Mouse (Mus musculus) lung, adult 2 months (tissue): ENCODE results near the gene 1700017B05Rik. TPM values are rescaled to one million over a fixed set of nuclear protein-coding genes. Genes with fewer than 3 reads are reported as not detected.

Experiments used
- DNase-seq: peaks from one replicate; pipeline ENCODE4 v3.0.0; 2022
- H3K4me1 ChIP-seq: fragments of 200-500 bp; 2 replicates; pipeline ENCODE4 v1.6.1; 2011; ENCODE audit warnings: low read length; ENCODE audit not compliant: control insufficient read depth, insufficient read depth
- H3K4me3 ChIP-seq: fragments of 200-500 bp; replicated peaks from 2 replicates; pipeline ENCODE3; 2011; ENCODE audit warnings: low read depth, mild to moderate bottlenecking, control low read depth, low read length; ENCODE audit errors: extremely low read depth
- CTCF ChIP-seq: fragments of 200-500 bp; IDR thresholded peaks from 2 replicates; pipeline ENCODE4 v1.5.1; 2011; ENCODE audit warnings: mild to moderate bottlenecking, low read length, control low read depth; ENCODE audit not compliant: insufficient read depth
- POLR2A ChIP-seq: fragments of 200-500 bp; IDR thresholded peaks from 2 replicates; pipeline ENCODE4 v1.6.1; 2011; ENCODE audit warnings: low read depth, mild to moderate bottlenecking, control low read depth, low read length, borderline replicate concordance; ENCODE audit errors: extremely low read depth
- WGBS: fragments of 180-500 bp; shearing (Covaris S2); methylation state at CpG from one replicate; pipeline ENCODE4 v1.1.7; 2018; 5-methylcytosine and 5-hydroxymethylcytosine counted together
- polyA plus RNA-seq: library from polyadenylated mRNA; depleted of rRNA; stranded (reverse); fragments of >200 nt; gene quantifications from 2 replicates; pipeline ENCODE4 v1.2.3, GENCODE M21; 2012

1700017B05Rik gene
- polyA plus RNA-seq, 1 experiment: 12.5 TPM

DNA sequence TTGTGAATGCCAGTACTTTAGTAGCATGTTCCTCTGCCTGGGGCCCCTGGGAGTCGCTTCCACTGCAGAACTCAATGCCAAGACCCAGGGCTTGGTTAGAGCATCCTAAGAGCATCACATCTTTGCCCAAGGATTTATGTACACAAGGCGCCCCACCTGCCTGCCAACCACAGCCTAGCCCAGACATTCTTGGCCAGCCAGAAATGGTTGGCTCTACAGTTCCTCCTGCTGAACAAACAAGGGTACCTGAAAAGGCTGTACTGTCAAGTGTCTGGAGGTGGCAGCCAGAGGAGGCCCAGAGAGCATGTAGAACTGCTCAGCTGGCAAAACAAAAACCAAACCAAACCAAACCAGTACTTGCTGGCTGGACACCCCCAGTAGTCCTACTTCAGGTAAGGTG lies 11.3 kb downstream of the 1700017B05Rik start:
- DNase-seq: no peak
- 58% methylated on average over 2 of the region's 2 CpGs for WGBS
- no peak overlapping the region for H3K4me3 ChIP-seq
- TF ChIP-seq POLR2A: no peak
- no peak for TF ChIP-seq CTCF
- H3K4me1 ChIP-seq: peaks cover 8% of the 10 kb centered on the region; the same call in 1 of the 2 replicates

- no peak overlapping the region for H3K4me3 ChIP-seq
- DNase-seq: no peak
- TF ChIP-seq POLR2A (no peak), CTCF (no peak)
- 87% methylated on average over 4 of the region's 4 CpGs for WGBS
- H3K4me1 ChIP-seq: peaks cover 8% of the 10 kb centered on the region; the same call in 1 of the 2 replicates
Measured at GRCm38 (mm10) chr9:57250026-57250425, 12.4 kb downstream of the 1700017B05Rik start.

GRCm38 (mm10) chr9:57248030-57248942 lies 14.1 kb downstream of the 1700017B05Rik start:
- Histone ChIP-seq H3K4me3 (no peak overlapping the region), H3K4me1 (peaks cover 6% of the 10 kb centered on the region; the same call in 1 of the 2 replicates)
- 53% methylated on average over 7 of the region's 7 CpGs for WGBS
- no peak for TF ChIP-seq POLR2A
- TF ChIP-seq CTCF: no peak
- no peak for DNase-seq

- TF ChIP-seq POLR2A (no peak), CTCF (no peak)
- no peak for DNase-seq
- Histone ChIP-seq H3K4me1 (peaks cover 6% of the 10 kb centered on the region; the same call in 1 of the 2 replicates), H3K4me3 (no peak overlapping the region)
- WGBS: 35% methylated on average over 8 of the region's 8 CpGs
Measured at GRCm38 (mm10) chr9:57247201-57247671, 15.2 kb downstream of the 1700017B05Rik start.

DNA sequence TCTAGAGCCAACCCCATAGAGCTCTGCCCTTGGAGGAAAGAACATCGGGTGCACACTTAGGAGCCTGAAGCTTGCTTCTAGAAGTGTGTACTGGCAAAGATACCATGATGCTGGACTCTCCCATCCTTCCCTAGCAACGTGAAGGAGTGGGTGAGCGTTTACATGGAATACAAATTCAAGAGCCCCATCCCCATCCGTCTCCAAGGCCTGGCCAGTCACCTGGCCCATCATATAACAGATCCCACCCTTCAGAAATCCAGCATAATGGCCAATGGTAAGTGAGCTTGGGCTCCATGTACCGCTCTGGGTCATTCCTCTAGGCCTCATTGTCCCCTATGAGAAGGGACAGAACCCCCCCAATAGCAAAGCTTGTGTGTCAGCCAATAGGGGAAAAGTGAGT lies 15.9 kb downstream of the 1700017B05Rik start:
- 92% methylated on average over 5 of the region's 5 CpGs for WGBS
- DNase-seq: no peak
- Histone ChIP-seq H3K4me3 (no peak overlapping the region), H3K4me1 (peaks cover 6% of the 10 kb centered on the region; the same call in 1 of the 2 replicates)
- TF ChIP-seq CTCF (no peak), POLR2A (no peak)

- peaks cover 6% of the 10 kb centered on the region; the same call in 1 of the 2 replicates for H3K4me1 ChIP-seq
- WGBS: 58% methylated on average over 7 of the region's 7 CpGs
- TF ChIP-seq POLR2A (no peak), CTCF (no peak)
- DNase-seq: no peak
- H3K4me3 ChIP-seq: no peak overlapping the region
Measured at GRCm38 (mm10) chr9:57244106-57244685, 18.2 kb downstream of the 1700017B05Rik start.

DNA sequence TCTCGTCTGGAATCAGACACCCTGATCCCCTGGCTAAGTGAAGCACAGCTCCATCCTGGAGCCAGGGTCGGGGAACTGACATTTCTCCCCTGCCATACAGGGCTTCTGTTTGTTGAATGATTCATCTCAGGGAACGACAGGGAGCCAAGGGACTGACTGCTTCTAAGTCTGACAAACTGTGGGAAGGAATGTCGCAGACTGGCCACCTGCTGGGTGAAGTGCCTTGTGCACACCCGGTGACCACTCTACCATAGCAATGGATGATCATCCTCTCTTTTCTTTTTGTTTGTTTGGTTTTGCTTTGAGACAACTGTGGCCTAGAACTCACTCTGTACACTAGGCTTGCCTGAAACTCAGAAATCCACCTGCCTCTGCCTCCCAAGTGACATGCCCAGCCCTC lies 19.5 kb downstream of the 1700017B05Rik start:
- no peak overlapping the region for H3K4me3 ChIP-seq
- H3K4me1 ChIP-seq: peaks cover 2% of the 10 kb centered on the region; the same call in 1 of the 2 replicates
- DNase-seq: no peak
- TF ChIP-seq CTCF (no peak), POLR2A (no peak)
- WGBS: 35% methylated on average over 5 of the region's 5 CpGs

DNA sequence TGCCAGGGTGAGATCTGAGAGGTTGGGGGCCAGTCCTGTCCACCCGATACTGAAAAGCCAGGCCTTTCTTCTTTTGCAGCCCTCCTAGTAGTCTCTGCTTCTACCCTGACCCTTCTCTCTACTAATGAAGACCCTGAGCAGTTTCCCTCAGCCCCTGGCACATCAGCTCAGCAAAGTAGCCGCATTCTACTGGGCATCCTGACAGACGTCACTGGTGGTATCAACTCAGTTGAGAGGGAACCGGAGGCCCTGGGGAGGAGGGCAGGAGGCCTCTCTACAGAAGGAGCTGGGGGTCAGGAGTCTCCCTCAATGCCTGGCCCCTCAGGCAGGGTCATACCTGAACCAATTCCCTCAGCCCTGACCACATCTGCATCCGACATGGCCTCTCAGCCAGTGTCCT lies 21.3 kb downstream of the 1700017B05Rik start:
- TF ChIP-seq POLR2A: no peak
- TF ChIP-seq CTCF: no peak
- Histone ChIP-seq H3K4me1 (no peaks in the 10 kb centered on the region), H3K4me3 (no peak overlapping the region)
- DNase-seq: no peak
- WGBS: 86% methylated on average over 5 of the region's 5 CpGs

GRCm38 (mm10) chr9:57238220-57238619 lies 24.2 kb downstream of the 1700017B05Rik start:
- no peak for DNase-seq
- WGBS: 67% methylated on average over 2 of the region's 2 CpGs
- TF ChIP-seq POLR2A: no peak
- no peak for TF ChIP-seq CTCF
- H3K4me1 ChIP-seq: no peaks in the 10 kb centered on the region
- H3K4me3 ChIP-seq: no peak overlapping the region
